Mouse (Mus musculus) lung, adult 2 months (tissue): Measurements from ENCODE around the gene Nelfb. TPM values are rescaled to one million over a fixed set of nuclear protein-coding genes. Genes with fewer than 3 reads are reported as not detected.

Source experiments
- DNase-seq: peaks from one replicate; pipeline ENCODE4 v3.0.0; 2022
- H3K4me1 ChIP-seq: fragments of 200-500 bp; 2 replicates; pipeline ENCODE4 v1.6.1; 2011; ENCODE audit warnings: low read length; ENCODE audit not compliant: control insufficient read depth, insufficient read depth
- H3K4me3 ChIP-seq: fragments of 200-500 bp; replicated peaks from 2 replicates; pipeline ENCODE3; 2011; ENCODE audit warnings: low read depth, mild to moderate bottlenecking, control low read depth, low read length; ENCODE audit errors: extremely low read depth
- CTCF ChIP-seq: fragments of 200-500 bp; IDR thresholded peaks from 2 replicates; pipeline ENCODE4 v1.5.1; 2011; ENCODE audit warnings: mild to moderate bottlenecking, low read length, control low read depth; ENCODE audit not compliant: insufficient read depth
- POLR2A ChIP-seq: fragments of 200-500 bp; IDR thresholded peaks from 2 replicates; pipeline ENCODE4 v1.6.1; 2011; ENCODE audit warnings: low read depth, mild to moderate bottlenecking, control low read depth, low read length, borderline replicate concordance; ENCODE audit errors: extremely low read depth
- WGBS: fragments of 180-500 bp; shearing (Covaris S2); methylation state at CpG from one replicate; pipeline ENCODE4 v1.1.7; 2018; 5-methylcytosine and 5-hydroxymethylcytosine counted together
- polyA plus RNA-seq: library from polyadenylated mRNA; depleted of rRNA; stranded (reverse); fragments of >200 nt; gene quantifications from 2 replicates; pipeline ENCODE4 v1.2.3, GENCODE M21; 2012

Gene Nelfb
- polyA plus RNA-seq, 1 experiment: 94.5 TPM

- H3K4me3 ChIP-seq: peak within 1 kb of the TSS; percentile 42
- under 1% methylated on average over 57 of the region's 59 CpGs for WGBS
- H3K4me1 ChIP-seq: peaks cover 6% of the 10 kb centered on the region
- no peak for DNase-seq
- no peak for TF ChIP-seq CTCF
- TF ChIP-seq POLR2A: no peak
Observed at GRCm38 (mm10) chr2:25242101-25242506, 30.8 kb upstream of the Nelfb start, which contains the start of the genes Rnf208 and Cysrt1. Gene Rnf208, plus strand, starts transcription at chr2:25242255. Gene Cysrt1, minus strand, starts transcription at chr2:25242452.

- whole genome bisulfite sequencing: 16% methylated on average over 6 of the region's 6 CpGs
Observed at GRCm38 (mm10) chr2:25241438-25241775, 30.1 kb upstream of the Nelfb start.

DNA sequence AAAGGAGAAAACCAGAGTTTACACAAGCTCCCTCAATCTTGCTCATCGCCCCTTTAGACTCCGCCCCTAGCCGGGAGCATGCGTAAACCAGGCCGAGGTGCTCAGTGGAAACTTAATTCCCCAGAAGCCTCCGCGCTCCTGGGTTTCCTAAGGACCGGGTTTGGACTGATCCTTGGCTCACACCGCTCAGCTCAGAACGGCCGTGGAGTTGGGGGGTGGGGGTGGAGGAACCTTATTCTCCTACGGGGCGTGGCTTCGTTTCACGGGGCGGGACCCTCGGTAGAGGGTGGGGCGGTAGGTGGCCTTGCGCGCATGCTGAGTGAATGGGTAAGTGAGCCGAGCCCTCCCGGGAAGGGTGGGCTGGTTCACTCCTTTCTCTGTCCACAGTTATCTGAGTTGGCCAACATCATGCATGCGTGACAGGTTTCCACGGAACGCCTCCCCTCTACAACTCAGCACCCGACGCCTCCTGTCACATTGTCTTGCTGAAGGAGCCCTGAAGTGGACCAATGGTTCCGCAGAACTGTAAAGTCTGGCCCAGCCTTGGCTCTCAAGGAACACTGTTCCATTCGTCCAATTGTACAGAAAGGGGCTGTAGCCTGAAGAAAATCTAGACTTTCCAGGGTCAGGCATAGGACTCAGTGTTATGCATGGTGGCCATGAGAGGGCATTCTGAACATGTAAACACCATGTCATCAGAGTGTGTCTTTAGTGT lies 29.6 kb upstream of the Nelfb start:
- TF ChIP-seq CTCF (no peak), POLR2A (peak; percentile 38; the same call in 1 of the 2 replicates)
- WGBS: 1% methylated on average over 29 of the region's 29 CpGs
- peak; percentile 63 for DNase-seq
- Histone ChIP-seq H3K4me3 (peak overlapping the region; percentile 42), H3K4me1 (peaks cover 6% of the 10 kb centered on the region)

More at GRCm38 (mm10) chr2:25241438-25241775, 30.1 kb upstream of the Nelfb start:
- H3K4me3 ChIP-seq: no peak overlapping the region
- no peak for TF ChIP-seq CTCF
- TF ChIP-seq POLR2A: no peak
- DNase-seq: no peak
- peaks cover 6% of the 10 kb centered on the region for H3K4me1 ChIP-seq

DNA sequence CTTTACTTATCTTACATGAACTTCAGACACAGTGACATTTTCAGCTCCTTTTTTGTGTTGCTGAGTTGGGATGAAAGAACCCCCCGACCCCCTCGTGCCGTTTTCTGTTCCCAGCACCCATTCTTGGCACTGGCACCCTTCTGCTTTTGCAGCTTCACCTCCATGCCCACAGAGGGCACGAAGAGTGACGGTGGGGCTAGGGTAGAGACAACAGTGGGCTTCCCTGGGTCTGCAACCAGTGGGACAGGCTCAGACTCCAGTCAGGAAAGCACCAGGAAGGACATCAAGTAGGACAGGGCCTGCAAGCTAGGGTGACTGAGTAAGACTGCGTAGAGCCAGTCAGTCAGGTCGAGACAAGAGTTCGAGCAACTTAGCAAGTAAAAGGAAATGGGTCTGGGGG lies 29.0 kb upstream of the Nelfb start:
- TF ChIP-seq POLR2A: no peak
- no peak for TF ChIP-seq CTCF
- 63% methylated on average over 8 of the region's 8 CpGs for WGBS
- H3K4me3 ChIP-seq: no peak overlapping the region
- H3K4me1 ChIP-seq: peaks cover 6% of the 10 kb centered on the region
- no peak for DNase-seq

DNA sequence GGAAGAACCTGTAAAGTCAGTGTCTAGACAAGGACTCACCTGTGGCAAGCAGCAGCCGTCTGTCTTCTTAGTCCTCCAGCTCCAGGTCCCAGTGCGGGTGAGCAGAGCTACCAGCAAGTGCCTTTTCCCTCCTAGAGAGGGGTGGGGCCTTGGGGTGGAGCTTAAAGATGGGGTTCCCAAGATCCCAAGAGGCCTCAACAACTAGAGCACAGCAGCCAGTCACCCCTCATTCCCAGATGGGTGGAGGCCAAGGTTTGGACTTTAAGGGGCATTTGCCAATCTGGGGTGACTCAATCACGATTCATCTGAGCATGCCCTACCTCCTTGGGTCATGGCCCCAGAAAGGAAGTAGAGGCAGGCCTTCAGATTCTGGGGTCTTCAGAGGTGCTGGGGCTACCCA lies 28.5 kb upstream of the Nelfb start:
- no peak for DNase-seq

DNA sequence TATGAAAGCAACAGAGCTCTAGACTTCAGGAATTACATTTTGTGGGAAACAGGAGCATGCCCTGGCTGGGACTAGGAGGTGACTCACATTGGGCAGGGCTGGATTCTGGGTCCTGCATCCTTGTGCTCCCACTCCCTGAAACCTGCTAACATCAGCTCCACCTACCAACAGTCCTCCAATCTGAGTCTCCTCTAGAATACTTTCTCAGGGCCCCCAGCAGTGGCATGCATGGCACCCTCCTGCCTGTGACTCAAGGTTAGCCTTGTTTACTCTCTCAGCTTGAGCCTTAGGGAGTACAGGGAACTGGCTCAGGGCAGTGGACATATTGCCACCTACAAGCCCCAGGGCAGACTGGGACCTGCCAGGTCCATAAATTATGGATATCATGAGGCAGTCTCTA lies 26.8 kb upstream of the Nelfb start:
- peaks cover 6% of the 10 kb centered on the region for H3K4me1 ChIP-seq
- TF ChIP-seq POLR2A (no peak), CTCF (no peak)
- DNase-seq: no peak
- H3K4me3 ChIP-seq: no peak overlapping the region

More for the DNA sequence above, 28.5 kb upstream of the Nelfb start:
- TF ChIP-seq CTCF: no peak
- TF ChIP-seq POLR2A: no peak
- WGBS: 75% methylated on average over 3 of the region's 3 CpGs
- no peak overlapping the region for H3K4me3 ChIP-seq
- H3K4me1 ChIP-seq: peaks cover 6% of the 10 kb centered on the region

GRCm38 (mm10) chr2:25237522-25237921 lies 26.2 kb upstream of the Nelfb start:
- no peak overlapping the region for H3K4me3 ChIP-seq
- peak; percentile 64 for DNase-seq
- WGBS: 44% methylated on average over 4 of the region's 4 CpGs
- peaks cover 6% of the 10 kb centered on the region for H3K4me1 ChIP-seq
- TF ChIP-seq POLR2A (no peak), CTCF (no peak)

- no peak for DNase-seq
- Histone ChIP-seq H3K4me1 (peaks cover 5% of the 10 kb centered on the region), H3K4me3 (no peak within 1 kb of the TSS)
- TF ChIP-seq POLR2A (no peak), CTCF (no peak)
- WGBS: 30% methylated on average over 8 of the region's 8 CpGs
Observed at GRCm38 (mm10) chr2:25236614-25237013, 25.3 kb upstream of the Nelfb start, which contains the start of gene Rnf224. Gene Rnf224, minus strand, starts transcription at chr2:25236787.

DNA sequence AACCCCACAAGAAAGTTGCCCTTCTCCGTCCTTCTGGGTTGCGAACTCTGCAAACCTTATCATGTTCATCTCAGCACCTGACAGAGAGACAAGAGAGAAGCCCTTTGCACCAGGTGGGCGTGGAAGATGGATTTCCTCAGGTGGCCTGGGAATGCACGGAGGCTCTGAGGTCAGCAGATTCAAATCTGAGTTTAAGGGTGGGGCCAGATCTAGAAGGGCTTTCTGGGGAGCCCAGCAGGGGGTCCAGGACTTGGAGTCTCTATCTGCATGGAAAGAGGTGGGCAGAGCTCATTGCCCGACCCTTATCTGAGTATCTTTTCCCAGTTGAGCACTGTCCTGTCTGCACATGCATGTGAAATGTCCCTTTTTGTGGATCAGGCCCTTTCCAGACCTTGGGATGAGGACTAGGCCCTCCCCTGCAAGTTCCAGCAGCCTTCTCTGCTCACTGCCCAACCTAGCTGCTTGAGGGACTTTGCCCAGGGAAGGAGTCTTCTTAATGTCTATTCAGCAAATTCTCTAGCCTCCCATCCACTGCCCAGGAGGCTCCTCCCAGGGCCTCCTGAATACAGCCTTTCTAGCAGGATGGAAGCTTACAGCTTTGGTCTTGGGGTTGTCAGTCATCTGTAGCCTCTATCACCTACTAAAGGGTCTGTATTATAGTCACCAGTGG lies 23.4 kb upstream of the Nelfb start:
- Histone ChIP-seq H3K4me1 (0 out of 2 replicates have a peak, but pooled peaks cover 2% of the 10 kb centered on the region), H3K4me3 (no peak overlapping the region)
- TF ChIP-seq POLR2A: no peak
- no peak for TF ChIP-seq CTCF
- WGBS: 55% methylated on average over 5 of the region's 5 CpGs
- no peak for DNase-seq

DNA sequence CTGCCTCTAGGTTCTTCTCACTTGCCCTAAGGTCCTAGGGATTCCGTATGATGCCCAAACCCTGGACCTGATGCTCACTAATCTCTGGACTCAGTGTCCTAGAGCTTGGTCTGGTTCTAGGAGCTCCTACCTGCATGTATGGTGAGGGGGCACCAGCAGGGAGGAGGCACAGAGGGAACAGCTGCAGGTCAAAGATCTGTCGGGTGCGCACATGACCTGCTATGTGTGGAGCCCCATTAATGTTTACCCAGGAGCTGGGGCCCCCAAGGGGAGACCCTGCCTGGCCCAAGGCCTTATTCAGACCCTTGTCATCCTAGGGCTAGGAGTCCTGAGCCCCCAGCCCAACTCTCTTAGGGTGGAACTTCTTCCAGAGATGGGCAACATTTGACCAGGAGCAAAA lies 22.8 kb upstream of the Nelfb start, which contains the start of gene Slc34a3:
TSS of gene Slc34a3 (minus strand) at position 315 of the 400 bp plus-strand sequence.
- H3K4me3 ChIP-seq: no peak within 1 kb of the TSS
- no peak for DNase-seq
- no peak for TF ChIP-seq POLR2A
- no peak for TF ChIP-seq CTCF

More for the DNA sequence above, 22.8 kb upstream of the Nelfb start, which contains the start of gene Slc34a3:
- peaks cover 2% of the 10 kb centered on the region; the same call in 1 of the 2 replicates for H3K4me1 ChIP-seq
- WGBS: 70% methylated on average over 3 of the region's 3 CpGs
